Mouse (Mus musculus) limb, embryonic 11.5 days (tissue): Measurements from ENCODE around the gene Olfr520. TPM values are rescaled to one million over a fixed set of nuclear protein-coding genes. Genes with fewer than 3 reads are reported as not detected.
A peak's percentile ranks its signal among the peaks of the same experiment; 100 is the strongest.

Source experiments
- ATAC-seq: fragments of 200-750 bp; cut with Nextera tagmentation; 2 replicates; pipeline ENCODE4 v1.8.0; 2017; ENCODE audit warnings: low read depth; ENCODE audit not compliant: insufficient number of reproducible peaks, low FRiP score, low TSS enrichment
- DNase-seq: peaks from one replicate; pipeline ENCODE4 v3.0.0-alpha.2; 2015; ENCODE audit warnings: low spot score
- H3K27ac ChIP-seq: fragments of 300-500 bp; sonication (generic); replicated peaks from 2 replicates; pipeline ENCODE4 v1.5.1; 2014; ENCODE audit warnings: low read depth, mild to moderate bottlenecking, low read length
- H3K27me3 ChIP-seq: fragments of 300-500 bp; sonication (generic); 2 replicates; pipeline ENCODE4 v1.6.1; 2014; ENCODE audit warnings: mild to moderate bottlenecking, low read length, mixed read lengths; ENCODE audit not compliant: control insufficient read depth, insufficient read depth
- H3K36me3 ChIP-seq: fragments of 300-500 bp; sonication (generic); 2 replicates; pipeline ENCODE4 v1.6.1; 2014; ENCODE audit warnings: mild to moderate bottlenecking, low read length, moderate library complexity, mixed read lengths; ENCODE audit not compliant: control insufficient read depth, insufficient read depth
- H3K4me1 ChIP-seq: fragments of 300-500 bp; sonication (generic); 2 replicates; pipeline ENCODE4 v1.6.1; 2014; ENCODE audit warnings: low read length, mixed read lengths; ENCODE audit not compliant: control insufficient read depth, insufficient read depth
- H3K4me2 ChIP-seq: fragments of 300-500 bp; sonication (generic); 2 replicates; pipeline ENCODE4 v1.6.1; 2014; ENCODE audit warnings: low read depth, mild to moderate bottlenecking, moderate library complexity; ENCODE audit not compliant: severe bottlenecking
- H3K4me3 ChIP-seq: fragments of 300-500 bp; sonication (generic); 2 replicates; pipeline ENCODE4 v1.5.1; 2014; ENCODE audit warnings: low read depth, low read length
- H3K9ac ChIP-seq: fragments of 300-500 bp; sonication (generic); 2 replicates; pipeline ENCODE4 v1.6.1; 2014; ENCODE audit warnings: mild to moderate bottlenecking, low read length
- H3K9me3 ChIP-seq: fragments of 300-500 bp; sonication (generic); 2 replicates; pipeline ENCODE4 v1.6.1; 2016; ENCODE audit warnings: low read length; ENCODE audit not compliant: control insufficient read depth
- WGBS: fragments of 180-500 bp; shearing (Covaris S2); extraction: QIAGEN DNeasy Blood & Tissue Kit; methylation state at CpG from one replicate; pipeline ENCODE4 v1.1.7; 2014; 5-methylcytosine and 5-hydroxymethylcytosine counted together
- polyA plus RNA-seq: library from polyadenylated mRNA; unstranded; fragments of >200 nt; fragmentation: Nextera tagmentation; extraction: Ambion mirVana; gene quantifications from 2 replicates; pipeline ENCODE4 v1.2.1, GENCODE M21; 2014

Olfr520 gene
- polyA plus RNA-seq, 1 experiment from 2014 or later: not detected

DNA sequence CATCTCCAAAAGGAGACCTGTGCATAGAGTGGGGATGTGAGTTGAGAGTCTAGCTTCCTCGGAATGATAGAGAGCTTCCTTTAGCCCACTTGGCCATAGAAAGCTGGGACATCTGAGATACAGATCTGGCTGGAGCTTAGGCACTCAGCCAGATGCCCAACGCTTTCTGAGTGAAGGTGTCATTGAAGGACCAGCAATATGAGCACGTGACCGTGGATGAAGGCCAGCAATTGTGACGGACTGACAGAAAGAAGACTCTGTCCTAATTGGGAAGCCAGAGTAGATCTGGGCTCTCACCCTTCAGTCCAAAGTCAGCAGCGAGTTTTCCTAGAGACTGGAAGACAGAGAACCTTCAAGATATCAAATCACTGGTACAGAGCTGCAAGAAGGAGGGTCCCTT, 22.4 kb upstream of the Olfr520 start:
- Histone ChIP-seq H3K36me3 (no peaks in the 10 kb centered on the region), H3K9ac (no peak overlapping the region), H3K4me2 (no peak overlapping the region), H3K4me1 (peaks cover 6% of the 10 kb centered on the region), H3K27me3 (no peaks in the 10 kb centered on the region), H3K9me3 (no peaks in the 10 kb centered on the region), H3K27ac (no peak overlapping the region), H3K4me3 (no peak overlapping the region)
- 92% methylated on average over 6 of the region's 6 CpGs for WGBS
- DNase-seq (no peak), ATAC-seq (no peak)

DNA sequence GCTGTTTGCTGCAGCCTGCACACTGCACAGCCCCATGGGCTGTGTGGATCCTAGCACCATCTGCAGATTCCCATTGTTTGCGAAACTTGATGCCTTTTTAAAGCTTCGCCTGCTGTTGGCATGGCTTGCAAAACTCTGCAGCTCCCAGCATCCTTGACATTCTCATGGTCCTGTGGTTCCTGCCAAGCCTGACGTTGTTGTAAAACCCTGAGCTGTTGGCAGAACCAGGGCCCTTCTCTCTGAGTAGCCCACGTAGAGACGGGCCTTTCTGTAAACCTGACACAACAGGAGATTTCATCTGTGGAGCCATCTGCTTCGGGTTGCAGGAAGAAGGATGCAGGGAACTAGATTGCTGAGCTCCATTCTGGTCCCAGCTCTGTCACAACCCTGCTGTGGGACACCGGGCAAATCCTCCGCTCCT, 21.8 kb upstream of the Olfr520 start:
- no peak overlapping the region for H3K4me2 ChIP-seq
- WGBS: 71% methylated on average over 8 of the region's 8 CpGs
- DNase-seq: no peak

DNA sequence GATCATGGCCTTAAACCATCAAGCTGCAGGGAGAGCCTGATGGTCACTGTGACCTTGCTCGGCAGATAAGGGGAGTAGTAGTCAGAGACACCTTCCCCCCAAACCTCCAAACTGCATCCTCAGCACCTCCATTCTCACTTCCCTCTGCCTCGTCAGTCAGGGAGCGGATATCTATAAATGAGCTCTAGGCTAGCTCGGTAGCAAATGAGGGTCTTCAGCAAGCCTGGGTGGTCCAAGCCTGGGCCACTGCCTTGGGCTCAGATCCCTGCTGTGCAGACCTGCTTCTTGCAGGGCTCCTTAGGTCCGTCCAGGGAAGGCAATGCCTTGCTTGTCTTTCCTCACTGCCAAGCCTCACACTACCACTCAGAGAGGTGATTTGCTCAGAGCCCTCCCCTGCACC, 21.3 kb upstream of the Olfr520 start:
- Histone ChIP-seq H3K4me1 (peaks cover 6% of the 10 kb centered on the region), H3K9ac (no peak overlapping the region), H3K36me3 (no peaks in the 10 kb centered on the region), H3K4me3 (no peak overlapping the region), H3K4me2 (no peak overlapping the region), H3K9me3 (no peaks in the 10 kb centered on the region), H3K27me3 (no peaks in the 10 kb centered on the region), H3K27ac (no peak overlapping the region)
- no peak for ATAC-seq
- no peak for DNase-seq
- WGBS: 52% methylated on average over 5 of the region's 5 CpGs

More for the DNA sequence above, 21.8 kb upstream of the Olfr520 start:
- Histone ChIP-seq H3K9ac (no peak overlapping the region), H3K4me3 (no peak overlapping the region), H3K27me3 (no peaks in the 10 kb centered on the region), H3K27ac (no peak overlapping the region), H3K36me3 (no peaks in the 10 kb centered on the region), H3K4me1 (peaks cover 6% of the 10 kb centered on the region), H3K9me3 (no peaks in the 10 kb centered on the region)
- no peak for ATAC-seq

DNA sequence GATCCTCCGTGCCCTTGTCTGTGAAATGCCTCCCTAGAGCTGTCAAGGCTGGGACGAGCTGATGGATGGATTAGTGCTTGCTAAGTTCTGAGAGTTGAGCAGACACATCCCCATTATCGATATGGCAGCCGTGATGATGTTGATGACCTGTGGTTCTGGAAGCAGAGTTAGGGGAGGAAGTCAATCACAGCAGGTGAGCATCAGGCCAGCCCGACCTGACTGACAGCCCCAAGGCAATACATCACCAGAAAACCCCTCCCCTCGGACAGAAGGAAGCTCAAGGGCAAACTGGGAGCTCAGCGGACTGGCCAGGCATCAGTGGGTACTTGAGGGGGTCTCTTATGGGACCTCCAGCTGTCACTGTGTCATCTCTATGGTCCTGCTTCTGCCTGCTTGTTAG, 20.1 kb upstream of the Olfr520 start:
- no peak for ATAC-seq
- DNase-seq: no peak
- WGBS: 47% methylated on average over 7 of the region's 7 CpGs

DNA sequence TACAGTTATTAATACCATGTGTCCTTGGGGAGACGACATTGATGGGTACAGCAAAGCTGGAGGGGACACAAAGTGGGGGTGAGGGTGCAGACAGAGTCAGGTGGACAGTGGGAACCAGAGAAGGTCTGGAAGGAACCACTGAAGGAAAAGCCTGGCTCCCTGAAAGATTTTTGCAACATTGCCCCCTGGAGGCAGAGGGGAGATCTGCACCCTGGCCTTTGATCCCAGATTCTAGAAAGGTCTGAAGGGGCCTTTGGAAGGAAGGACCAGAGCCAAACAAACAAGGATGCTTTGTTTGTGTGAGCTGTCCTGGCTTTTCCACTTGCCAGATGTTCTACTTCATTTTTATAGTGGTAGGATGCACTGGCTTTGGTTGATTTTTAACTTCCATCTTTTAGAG, 19.6 kb upstream of the Olfr520 start:
- Histone ChIP-seq H3K36me3 (no peaks in the 10 kb centered on the region), H3K4me3 (no peak overlapping the region), H3K27me3 (no peaks in the 10 kb centered on the region), H3K27ac (no peak overlapping the region), H3K9me3 (no peaks in the 10 kb centered on the region), H3K4me1 (peaks cover 6% of the 10 kb centered on the region), H3K4me2 (no peak overlapping the region), H3K9ac (no peak overlapping the region)
- WGBS: 22% methylated on average over 1 of the region's 1 CpGs
- no peak for ATAC-seq
- peak; percentile 76 for DNase-seq

More for the DNA sequence above, 20.1 kb upstream of the Olfr520 start:
- H3K36me3 ChIP-seq: no peaks in the 10 kb centered on the region
- peaks cover 6% of the 10 kb centered on the region for H3K4me1 ChIP-seq
- H3K27me3 ChIP-seq: no peaks in the 10 kb centered on the region
- H3K4me3 ChIP-seq: no peak overlapping the region
- no peak overlapping the region for H3K27ac ChIP-seq
- no peaks in the 10 kb centered on the region for H3K9me3 ChIP-seq
- H3K9ac ChIP-seq: no peak overlapping the region
- H3K4me2 ChIP-seq: no peak overlapping the region

DNA sequence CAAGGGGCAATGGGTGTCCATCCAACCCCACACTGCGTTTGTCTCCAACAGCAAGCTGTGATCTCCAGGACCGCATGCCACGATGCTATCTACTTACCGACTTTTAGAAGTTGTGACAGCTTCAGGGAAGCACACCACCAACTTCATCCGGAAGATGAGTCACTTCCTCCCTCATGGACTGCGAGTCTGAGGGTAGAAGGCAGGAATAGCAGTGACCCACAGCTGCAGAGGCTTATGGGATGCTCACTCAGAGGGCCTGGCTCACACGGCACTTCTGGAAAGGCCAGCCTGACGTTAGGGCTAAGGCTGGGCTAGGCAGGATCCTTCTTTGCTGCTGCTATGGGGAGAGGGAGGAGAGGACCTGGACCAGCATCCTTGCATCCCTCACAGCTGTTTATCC, 18.9 kb upstream of the Olfr520 start, which contains the start of gene Slco2b1:
Slco2b1 (minus strand) TSS at position 175 of the 400 bp plus-strand sequence.
- Histone ChIP-seq H3K4me2 (no peak within 1 kb of the TSS), H3K27me3 (no peaks in the 10 kb centered on the region), H3K9ac (no peak within 1 kb of the TSS), H3K4me1 (peaks cover 6% of the 10 kb centered on the region), H3K9me3 (no peaks in the 10 kb centered on the region), H3K4me3 (no peak within 1 kb of the TSS), H3K36me3 (no peaks in the 10 kb centered on the region), H3K27ac (no peak within 1 kb of the TSS)
- DNase-seq (no peak), ATAC-seq (no peak)
- WGBS: 82% methylated on average over 8 of the region's 8 CpGs

DNA sequence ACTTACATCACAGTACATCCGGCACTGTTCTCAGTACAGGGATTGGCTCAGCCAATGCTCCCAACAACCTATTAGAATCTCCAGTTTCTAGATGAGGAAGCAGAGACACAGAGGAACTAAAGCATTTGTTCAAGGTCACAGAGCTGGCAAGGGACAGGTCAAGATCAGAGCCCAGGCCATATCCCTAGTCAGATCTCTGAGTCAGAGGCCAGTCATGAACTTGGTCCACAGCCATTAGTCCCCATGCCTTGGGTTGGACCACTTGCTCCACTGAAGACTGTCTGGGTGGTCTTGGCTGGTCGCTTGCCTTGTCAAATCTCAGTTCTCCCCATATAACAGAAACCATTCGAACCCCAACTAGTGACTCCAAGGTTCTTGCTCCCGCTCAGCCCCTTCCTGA, 17.6 kb upstream of the Olfr520 start:
- H3K4me1 ChIP-seq: no peaks in the 10 kb centered on the region; the same call in 1 of the 2 replicates
- 91% methylated on average over 4 of the region's 4 CpGs for WGBS

DNA sequence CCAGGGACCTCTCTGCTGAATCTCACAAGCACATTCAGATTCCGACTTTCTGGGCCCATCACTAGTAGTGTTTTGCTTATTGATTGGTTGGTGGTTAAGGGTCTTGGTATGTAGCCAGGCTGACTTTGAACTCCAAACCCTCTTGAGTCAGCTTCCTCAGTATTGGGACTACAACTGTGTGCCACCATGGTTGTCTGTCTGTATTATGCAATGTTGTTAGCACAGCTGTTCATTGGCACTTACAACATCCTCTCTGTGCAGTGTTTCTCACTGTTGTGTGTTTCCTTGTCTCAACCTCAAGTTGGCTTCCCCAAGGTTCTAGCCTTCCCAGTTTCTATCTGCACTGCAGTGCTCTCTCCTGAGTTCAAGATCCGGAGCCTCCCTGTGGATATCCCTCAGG, 13.5 kb upstream of the Olfr520 start:
- Histone ChIP-seq H3K4me3 (no peak overlapping the region), H3K9ac (no peak overlapping the region), H3K27me3 (no peaks in the 10 kb centered on the region), H3K4me2 (no peak overlapping the region), H3K27ac (no peak overlapping the region), H3K36me3 (no peaks in the 10 kb centered on the region), H3K9me3 (no peaks in the 10 kb centered on the region), H3K4me1 (no peaks in the 10 kb centered on the region)
- WGBS: 86% methylated on average over 2 of the region's 2 CpGs
- DNase-seq (no peak), ATAC-seq (no peak)

More for the DNA sequence above, 17.6 kb upstream of the Olfr520 start:
- no peak for ATAC-seq
- Histone ChIP-seq H3K27me3 (no peaks in the 10 kb centered on the region), H3K36me3 (no peaks in the 10 kb centered on the region), H3K9ac (no peak overlapping the region), H3K4me3 (no peak overlapping the region), H3K9me3 (no peaks in the 10 kb centered on the region), H3K4me2 (no peak overlapping the region), H3K27ac (no peak overlapping the region)
- no peak for DNase-seq

DNA sequence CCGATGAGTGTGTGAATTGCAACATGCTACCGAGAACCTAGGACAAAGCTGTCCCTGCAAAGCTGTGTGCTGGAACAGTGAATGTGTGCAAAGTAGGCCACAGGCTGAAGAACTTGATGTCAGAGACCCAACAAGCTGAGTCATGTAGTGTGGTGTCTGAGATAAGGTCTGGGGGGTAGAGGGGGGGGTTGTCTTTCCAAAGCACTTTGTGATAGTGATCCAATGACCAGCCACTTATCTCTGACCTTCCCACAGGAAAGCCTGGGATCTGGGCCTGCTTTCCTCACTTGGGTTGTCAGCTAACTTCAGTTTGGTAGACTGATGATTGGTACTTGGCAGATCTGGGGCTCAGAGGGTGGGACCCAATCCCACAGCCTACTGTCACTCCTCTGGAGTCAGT, 4.5 kb downstream of the Olfr520 start:
- Histone ChIP-seq H3K4me1 (no peaks in the 10 kb centered on the region), H3K27ac (no peak overlapping the region), H3K36me3 (no peaks in the 10 kb centered on the region), H3K4me2 (no peak overlapping the region), H3K27me3 (no peaks in the 10 kb centered on the region), H3K9me3 (no peaks in the 10 kb centered on the region), H3K9ac (no peak overlapping the region), H3K4me3 (no peak overlapping the region)
- ATAC-seq (no peak), DNase-seq (no peak)
- WGBS: 83% methylated on average over 2 of the region's 2 CpGs
